Mouse (Mus musculus) hindlimb bud, embryonic 11.5 days (tissue): Measurements from ENCODE around the gene Sec24d.

Source experiments
- DNase-seq: peaks from one replicate; pipeline ENCODE4 v3.0.0-alpha.2; 2012; ENCODE audit warnings: low read depth, low spot score; ENCODE audit errors: extremely low spot score

Sec24d gene

DNA sequence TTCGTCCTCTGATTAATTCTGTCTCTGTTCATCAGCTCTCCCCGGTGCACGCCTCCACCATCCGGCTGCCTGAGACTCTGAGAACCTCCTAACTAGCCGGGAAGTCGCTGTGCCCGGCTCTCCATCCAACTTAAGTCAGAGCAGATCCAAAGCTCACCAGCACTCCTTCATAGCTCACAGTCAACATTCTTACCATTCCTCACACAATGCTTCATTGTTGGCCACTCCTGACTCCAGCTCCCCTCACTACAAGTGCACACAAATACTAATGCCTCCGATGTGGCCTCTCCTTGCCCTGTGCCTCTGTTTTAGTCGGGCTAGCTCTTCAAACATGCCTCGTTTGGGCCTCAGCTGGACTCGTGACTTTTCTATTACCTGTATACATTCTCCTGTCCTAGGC, 29.4 kb downstream of the Sec24d start:
- no peak for DNase-seq

DNA sequence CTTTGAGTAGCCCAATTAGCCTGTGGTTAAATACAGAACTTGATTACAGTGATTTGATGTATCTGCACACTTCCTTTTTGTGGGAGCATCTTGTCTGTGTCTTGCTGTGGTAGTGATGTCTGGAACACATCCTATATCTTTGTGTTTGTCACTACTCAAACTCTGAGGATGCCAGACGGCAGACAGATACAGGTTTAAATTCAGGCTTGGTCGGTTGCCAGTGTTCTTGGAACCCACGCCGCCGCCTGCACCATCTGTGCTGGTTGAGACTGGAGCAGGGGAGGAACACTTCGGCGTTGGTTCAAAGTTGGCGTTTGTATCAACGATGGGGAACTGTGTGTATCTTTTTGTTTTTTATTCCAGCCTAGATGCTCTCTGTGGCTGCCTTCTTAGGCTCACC, 31.0 kb downstream of the Sec24d start:
- no peak for DNase-seq

DNA sequence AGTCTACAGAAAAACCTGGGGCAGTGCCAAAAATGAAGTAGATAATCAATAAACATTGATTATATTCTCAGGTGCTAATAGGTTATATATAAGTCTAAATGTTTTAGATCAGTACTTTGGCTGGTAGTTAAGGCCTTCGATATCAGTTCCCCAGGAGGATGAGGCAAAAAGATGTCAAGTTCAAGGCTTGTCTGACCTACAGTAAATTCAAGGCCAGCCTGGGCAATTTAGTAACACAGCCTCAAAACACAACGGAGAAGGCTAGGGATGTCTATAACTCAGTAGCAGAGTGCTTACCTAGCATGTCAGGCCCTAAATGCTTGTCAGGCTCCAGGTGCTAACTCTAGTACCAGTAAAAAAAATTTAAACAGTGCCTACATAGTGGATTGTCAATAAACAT, 34.3 kb downstream of the Sec24d start:
- no peak for DNase-seq

DNA sequence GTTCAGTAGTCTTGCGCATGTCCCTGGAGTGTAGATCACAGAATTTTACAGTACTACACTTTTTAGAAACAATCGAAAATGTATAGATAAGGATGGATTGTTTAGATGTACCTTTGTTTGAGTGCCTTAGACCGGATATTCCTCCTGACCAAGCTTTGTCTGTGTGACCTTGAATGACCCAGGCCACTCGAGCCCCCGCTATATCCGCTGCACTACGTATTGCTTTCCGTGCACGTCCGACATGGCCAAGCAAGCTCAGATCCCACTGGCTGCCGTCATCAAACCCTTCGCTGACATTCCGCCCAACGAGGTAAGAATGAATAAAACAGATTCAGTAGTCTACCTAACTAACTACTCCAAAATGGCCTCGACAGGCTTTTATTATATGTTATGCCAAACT, 38.4 kb downstream of the Sec24d start:
- DNase-seq: no peak

DNA sequence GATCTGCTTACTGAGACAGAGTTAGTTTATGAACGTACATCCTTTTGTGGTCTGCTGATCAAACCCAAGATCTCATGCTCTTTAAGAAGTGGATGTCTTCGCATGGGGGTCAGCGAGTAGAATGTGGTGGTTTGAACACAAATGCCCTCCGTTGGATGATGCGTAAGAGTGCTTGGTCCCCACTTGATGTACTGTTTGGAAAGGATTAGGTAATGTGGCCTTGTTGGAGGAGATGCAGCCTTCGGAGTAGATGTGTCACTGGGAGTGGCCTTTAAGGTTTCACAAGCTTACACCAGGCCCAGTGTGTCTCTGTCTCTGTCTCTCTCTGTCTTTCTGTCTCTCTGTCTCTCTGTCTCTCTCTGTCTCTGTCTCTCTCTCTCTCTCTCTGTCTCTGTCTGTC, 40.2 kb downstream of the Sec24d start:
- no peak for DNase-seq

DNA sequence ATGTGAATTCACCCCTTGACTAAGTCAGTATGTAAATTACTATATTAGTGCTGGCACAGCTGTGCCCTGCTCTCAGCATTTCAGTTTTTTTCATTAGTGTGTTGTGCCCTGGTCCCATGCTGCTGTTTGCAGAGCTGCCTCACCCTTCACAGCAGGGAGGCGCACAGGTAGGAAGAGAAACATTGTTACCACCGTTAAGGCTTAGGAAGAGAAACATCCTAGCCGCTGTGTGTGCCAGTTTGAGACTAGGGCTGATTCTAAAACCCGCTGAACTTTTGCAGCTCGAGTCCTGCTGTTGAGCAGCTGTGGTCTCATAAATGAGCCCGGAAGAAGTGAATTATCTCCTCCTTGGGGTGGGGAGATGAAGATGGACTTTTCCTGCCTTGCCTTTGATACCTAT, 41.9 kb downstream of the Sec24d start:
- no peak for DNase-seq

DNA sequence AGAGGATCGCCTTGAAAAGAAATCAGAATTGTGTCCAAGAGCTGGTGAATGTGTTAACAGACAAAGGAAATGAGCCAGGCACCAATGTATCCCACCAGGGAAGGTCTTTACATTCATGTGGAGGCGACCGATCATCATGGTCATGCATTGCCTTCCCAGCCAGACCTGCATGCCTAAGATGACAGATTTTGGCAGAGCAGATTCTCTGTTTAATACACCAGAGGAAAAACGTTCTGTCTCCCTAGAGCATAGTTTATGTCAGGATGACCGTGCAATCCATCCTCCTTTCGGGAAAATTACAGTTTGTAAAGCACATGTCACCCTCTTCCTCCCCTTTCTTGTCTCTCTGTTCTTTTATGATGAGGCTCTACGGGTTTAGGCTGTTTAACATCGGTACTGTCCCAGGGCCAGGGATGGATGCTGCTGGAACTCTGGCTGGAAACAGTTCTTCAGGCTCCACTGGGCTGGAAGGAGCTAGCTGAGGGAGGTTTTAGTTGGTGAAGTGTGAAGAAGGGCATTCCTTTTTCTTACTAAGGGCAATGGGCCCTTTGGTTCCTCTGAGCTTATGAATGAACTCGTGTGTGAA, 45.3 kb downstream of the Sec24d start:
- DNase-seq: no peak

DNA sequence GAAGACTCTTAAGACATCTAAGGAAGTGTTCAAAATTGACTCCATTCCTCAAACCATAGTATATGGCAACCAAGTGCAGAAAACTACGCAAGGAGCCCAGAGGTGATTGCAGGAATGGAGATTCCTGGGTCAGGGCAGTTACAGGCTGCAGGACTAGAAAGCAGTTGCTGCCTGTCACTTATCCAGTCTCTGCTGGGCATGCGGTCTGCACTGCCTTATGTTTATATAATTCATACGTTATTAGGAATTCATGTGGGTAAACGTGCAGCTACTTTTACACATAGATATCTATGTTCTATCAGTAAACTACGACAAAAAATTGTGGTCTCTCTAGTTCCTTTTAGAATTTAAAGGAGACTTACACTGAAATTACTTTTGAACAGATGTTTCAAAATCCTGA, 46.2 kb downstream of the Sec24d start:
- DNase-seq: no peak

DNA sequence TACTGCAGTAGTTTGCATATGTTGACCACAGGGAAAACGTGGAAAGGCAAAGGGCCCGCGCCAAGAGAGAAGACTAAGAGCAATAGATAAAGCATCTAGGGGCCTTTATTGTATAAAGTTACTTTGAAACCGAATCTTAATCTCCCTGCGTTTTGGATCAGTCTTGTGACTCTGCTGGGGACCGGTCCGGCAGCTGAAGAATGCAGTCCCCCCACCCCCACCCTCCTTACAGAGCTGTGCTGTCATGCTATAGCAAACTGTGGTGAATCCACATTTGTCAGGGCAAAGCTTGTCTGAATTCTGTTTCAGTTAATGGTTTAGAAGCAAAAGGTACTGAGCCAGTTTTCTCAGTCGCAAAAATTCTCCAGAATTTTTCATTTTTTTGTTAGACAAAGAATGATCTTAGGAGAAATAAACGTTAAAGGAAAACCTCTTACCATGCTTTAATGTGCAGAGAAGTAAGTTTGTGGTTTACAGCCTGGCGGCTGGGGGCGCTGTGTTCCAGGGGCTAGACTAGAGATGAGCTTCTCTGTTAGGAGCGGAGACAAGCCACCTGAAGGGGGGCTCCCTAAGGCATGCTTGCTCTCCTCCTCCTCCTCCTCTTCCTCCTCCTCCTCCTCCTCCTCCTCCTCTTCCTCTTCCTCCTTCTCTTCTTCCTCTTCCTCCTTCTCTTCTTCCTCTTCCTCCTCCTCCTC, 46.8 kb downstream of the Sec24d start:
- DNase-seq: no peak

DNA sequence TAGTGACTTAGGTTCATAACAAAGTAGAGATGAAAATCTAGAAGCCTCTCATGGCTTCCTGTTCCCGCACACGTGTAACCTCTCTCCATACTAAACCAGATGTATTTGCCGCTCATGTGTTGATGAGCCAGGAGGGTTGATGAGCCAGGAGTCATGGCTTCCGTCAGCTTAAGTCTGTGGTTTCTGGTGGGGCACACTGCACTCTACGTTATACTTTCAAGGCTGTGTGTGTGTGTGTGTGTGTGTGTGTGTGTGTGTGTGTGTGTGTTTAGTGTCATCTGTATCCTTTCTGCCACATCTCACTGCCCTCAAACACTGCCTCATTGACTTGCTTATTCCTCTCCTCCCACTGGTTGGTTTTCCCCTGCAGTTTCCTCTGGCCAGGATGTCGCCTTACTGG, 48.8 kb downstream of the Sec24d start:
- DNase-seq: no peak

DNA sequence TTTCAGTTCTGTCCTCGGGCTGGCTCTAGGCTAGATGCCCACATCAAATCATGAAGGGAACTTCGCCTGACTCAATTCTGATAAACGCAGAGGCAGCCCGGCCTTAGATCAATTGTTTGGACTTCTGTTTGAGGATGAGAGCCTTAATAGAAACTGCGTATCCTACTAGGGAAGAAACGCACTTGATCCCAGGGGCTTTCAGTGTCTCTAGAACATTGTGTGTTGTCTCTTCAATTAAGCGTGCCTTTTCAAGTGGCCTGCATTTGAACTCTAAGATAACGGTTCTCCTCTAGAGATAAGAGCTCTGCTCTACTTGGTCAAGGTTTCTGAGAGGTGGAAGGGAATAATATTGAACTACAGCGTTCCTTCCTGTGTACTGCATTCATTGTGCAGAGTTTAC, 49.8 kb downstream of the Sec24d start:
- no peak for DNase-seq

DNA sequence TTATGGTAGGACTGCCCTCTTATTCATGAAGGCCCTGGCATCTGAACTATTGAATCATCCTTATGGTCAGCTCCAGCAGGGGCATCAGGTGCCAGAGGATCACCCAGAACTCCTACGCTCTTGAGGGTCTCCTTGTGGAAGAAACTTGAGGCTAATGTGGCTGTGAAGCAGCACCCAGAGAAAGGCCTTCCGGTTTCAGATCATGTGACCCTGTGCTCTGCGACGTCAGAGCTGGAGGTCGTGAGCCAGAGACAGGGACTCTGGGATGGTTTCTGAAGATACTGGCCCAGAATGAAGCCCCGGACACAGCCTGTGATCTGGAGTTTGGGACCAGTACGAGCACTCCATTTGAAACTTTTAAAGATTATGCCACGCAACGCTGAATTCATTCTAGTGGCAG, 53.1 kb downstream of the Sec24d start:
- DNase-seq: no peak

DNA sequence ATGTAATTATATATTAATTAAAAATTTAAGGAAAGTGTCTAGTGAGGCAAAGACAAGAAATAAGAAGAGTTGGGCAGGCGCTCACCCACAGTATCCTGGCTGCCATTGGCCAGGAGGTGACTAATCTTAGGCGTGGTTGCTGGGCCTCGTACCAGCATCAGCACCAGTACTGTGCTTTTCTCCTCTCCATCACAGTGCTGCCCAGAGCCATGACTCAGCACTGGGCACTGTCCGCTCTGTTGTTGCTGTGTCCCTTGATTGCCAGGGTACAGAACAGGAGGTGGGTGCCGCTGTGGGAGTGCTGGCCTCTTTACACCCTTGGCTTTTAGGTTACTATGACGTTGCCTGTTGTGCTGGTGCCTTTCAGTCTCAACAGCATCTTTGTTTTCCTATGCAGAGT, 54.4 kb downstream of the Sec24d start:
- no peak for DNase-seq

DNA sequence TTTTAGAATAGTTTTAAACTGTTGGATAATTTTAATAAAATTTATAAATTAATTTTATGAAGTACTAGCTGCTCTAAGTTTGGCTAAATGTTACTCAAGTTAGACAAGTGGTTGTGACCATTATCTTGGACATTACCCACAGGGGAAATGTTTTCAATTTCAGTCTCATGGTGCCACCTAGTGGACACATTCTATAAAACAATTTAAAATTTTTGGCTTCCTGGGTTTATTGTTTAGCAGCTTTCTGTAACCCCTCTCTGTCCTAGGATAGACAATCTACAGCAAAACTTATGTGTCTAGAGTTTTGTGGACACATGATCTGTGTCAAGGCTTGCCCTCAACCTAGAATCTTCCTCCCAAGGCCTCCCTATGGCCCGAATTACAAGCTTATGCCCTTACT, 54.9 kb downstream of the Sec24d start:
- peak; percentile 70 for DNase-seq

DNA sequence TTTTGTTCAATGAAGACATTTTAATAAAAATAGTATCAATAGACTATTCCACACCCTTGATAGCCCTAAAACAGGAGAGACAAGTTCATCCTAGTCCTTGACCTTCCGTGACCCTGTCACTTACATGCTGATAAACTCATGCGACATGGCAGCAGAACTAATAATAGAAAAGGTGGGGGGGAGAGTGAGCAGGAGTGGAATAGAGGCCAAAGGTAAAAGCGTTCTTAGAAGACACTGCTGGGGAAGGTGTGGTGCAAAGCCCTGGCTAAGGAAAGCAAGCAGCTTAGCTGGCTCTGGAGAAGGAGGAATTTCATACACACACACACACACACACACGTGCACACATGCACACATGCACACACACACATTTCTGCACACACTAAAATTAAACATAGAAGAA, 57.1 kb downstream of the Sec24d start:
- DNase-seq: no peak

DNA sequence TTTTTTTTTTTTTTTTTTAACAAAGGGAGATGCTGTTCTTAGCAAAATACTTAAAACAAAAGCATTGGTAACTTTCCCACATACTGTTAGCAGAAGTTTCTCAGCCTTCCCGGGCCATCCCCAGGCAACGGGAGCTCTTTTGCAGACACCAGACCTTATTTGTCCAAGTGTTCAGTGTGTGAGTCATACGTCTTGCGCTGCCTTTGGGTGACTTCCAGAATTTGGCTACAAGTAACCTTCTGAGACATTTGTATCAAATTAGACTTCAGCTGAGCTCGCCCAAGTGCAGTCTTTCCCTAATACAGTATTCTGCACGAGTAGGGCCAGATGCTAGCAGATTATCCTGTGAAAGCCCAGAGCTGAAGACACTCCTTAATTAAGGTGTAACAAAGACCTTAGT, 62.0 kb downstream of the Sec24d start:
- DNase-seq: no peak

DNA sequence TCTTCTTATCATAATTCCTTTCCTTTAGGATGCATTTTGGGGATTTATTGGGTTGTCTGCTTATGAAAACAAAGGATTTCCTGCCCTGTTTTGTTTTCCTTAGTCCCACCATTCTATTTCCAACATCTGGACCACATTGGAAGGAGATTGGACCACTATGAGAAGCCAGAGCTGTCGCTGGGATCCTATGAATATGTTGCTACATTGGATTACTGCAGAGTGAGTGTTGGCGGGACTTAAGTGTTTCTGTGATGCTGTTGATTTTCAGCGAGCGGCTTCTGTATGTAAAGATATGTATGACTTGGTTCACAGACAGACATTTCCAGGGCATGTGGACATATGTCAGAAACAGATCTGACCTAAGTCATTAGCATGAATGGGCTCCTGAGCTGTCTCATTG, 63.0 kb downstream of the Sec24d start:
- no peak for DNase-seq

DNA sequence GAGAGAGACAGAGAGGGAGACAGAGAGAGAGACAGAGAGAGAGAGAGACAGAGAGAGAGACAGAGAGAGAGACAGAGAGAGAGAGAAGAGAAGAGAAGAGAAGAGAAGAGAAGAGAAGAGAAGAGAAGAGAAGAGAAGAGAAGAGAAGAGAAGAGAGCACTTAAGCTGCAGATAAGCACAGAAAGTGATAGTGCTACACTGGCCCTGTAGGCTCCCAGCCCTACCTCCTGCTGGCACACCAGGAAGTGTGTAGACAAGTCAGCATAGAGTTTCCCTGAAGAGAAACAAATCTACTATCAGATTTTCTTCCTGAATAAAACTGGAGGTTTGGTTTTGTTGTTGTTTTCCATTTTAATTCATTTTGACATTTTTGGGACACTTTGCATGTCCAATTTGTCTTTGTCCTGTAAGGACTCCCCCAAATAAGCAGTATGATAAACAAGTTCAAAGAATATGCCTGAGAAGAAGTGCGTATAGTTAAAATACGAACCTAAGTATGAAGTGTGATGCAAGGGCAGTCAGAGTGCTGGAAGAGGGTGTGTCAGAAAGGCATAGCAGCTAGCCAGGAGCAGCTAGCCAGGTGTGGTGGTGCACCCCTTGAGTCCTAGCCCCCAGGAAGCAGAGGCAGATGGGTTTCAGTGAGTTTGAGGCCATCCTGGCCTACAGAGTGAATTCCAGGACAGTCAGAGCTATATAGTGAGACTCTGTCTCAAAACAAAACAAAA, 65.2 kb downstream of the Sec24d start:
- DNase-seq: no peak

DNA sequence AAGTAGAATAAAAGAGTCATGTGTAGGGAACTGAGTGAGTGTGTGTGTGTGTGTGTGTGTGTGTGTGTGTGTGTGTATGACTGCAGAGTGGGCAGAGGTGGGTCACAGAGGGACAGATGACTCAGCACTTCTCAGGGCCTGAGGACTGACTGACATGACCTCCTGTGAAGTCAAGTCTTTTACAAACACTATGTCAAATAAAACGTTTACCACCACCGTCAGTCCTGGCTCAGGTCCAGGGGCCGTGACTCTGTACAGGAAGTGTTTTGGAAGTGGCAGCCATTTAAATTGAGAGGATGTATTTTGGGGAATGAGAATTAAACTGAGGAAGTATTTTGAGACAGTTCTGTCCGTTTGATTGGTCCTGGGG, 65.8 kb downstream of the Sec24d start:
- no peak for DNase-seq

DNA sequence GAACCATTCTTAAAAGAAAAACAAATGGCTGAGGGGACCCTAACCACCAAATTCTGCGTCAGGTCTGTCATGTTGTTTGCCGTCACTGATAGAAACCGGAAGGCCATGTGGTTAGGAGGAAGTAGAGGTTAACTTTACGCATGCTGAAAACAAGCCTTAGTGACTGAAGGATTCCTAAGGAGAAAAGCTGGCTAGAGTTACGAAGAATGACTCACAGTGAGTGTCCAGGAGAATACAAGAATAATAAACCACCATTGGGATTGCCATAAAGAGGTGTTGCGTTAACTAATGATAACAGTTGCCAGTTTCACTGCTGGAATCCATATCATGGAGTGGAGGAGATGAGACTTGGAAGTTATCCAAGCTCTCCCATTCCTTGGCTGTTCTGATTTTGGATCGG, 67.7 kb downstream of the Sec24d start:
- DNase-seq: no peak

DNA sequence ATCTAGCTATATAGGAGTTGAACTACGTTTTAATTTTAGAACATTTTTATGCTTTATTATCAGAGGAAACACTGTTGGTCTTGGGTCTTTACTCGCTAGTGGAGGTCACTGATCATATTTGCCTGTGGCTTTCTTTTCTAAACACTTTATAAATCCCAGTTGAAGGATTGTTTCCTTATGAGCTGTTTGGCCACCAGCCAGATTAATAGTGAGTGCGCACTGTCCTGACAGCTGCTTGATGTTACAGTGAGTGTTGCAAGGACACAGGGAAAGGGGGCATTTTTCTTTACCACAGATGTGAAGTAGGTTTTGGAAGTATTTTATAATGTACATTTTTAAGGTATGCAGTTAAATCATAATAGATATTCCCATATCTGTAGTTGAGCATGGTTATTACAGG, 68.2 kb downstream of the Sec24d start:
- DNase-seq: no peak

DNA sequence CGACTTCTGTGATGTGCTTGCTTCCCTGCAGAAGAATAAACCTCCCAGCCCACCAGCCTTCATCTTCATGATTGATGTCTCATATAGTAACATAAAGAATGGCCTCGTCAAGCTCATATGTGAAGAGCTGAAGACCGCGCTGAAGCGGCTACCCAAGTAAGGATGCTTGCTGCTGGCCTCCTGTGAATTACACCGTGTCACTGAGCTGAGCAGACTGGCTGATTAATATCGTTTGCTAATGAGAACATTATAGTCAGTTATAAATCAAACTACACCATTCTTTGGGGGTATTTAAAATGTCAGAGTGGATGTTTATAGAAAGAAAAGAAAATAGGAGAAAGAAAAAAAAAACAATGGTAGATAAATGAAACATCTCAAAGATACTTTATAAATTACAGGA, 69.2 kb downstream of the Sec24d start:
- no peak for DNase-seq

DNA sequence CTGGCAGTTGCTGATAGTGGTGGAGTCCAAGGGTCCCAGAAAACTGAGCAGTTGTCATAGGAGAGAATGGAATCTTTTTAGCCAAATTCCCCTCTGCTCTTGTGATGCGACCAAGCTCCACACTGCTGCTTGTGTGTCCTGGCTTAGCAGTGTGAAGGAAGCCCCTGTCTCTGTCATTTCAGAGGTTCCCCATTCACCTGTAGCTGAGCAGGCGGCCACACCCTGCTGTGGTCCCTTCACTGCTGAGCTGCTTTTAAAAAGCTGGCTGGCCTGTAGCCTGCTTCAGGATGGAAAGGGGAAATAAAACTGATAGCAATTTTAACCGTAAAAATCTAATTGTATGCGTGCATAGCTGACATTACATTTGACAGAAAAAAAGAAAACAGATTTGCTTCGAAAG, 69.7 kb downstream of the Sec24d start:
- no peak for DNase-seq
